Mouse (Mus musculus): ENCODE data around the gene Setd1b. TPM values are rescaled to one million over a fixed set of nuclear protein-coding genes. Genes with fewer than 3 reads are reported as not detected.

Gene Setd1b
- total and polyA plus RNA-seq, 3 experiments = 0.50 to 9.1 (median 2.3) TPM

DNA sequence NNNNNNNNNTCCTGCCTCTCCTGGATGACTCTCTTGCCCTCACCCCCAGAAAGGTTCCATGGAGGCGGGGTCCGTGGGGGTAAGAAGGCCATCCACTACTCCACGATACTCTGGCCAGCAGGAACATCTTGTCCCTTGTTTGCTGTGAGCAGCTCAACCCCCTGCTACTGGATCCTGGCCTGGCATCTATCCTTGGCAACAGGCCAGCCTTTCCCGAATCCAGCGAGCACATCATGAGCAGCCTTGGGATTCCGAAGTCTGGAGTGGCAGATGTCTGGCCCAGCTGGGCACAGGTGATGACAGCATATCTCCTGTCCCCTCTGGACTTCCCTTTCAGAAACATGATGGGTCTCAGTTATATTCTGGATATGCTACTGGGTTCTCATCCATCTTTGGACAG, 44.0 kb downstream of the Setd1b start:
- Histone ChIP-seq H3K27ac (ENCODE audit: insufficient read depth, low read depth) (no peak overlapping the region), H3K4me3 (replicated peaks in 1 of 3; ENCODE audit: low read depth in 2 of 3, low read length in 2 of 3, poor library complexity in 1 of 3) (no peak overlapping the region), H3K9me3 (replicated peaks; ENCODE audit: low read length) (no peaks in the 10 kb centered on the region), H3K4me2 (ENCODE audit: insufficient read depth, low read depth, poor library complexity, severe bottlenecking) (no peak overlapping the region), H3K9ac (ENCODE audit: insufficient read depth, low read depth) (no peak overlapping the region), H3K36me3 (replicated peaks in 1 of 2; ENCODE audit: control insufficient read depth in 1 of 2, insufficient read depth in 1 of 2, low read length in 1 of 2) (no peaks in the 10 kb centered on the region), H3K79me2 (replicated peaks; ENCODE audit: control insufficient read depth, extremely low read depth, insufficient read depth, poor library complexity, severe bottlenecking) (no peaks in the 10 kb centered on the region), H3K27me3 (replicated peaks) (peaks cover 6% of the 10 kb centered on the region), H3K4me1 (ENCODE audit: control insufficient read depth in 1 of 2, insufficient read depth in 2 of 2) (peaks cover 0 to 9% of the 10 kb centered on the region in 2 experiments; a peak in 2 of 4 replicates)
- in situ Hi-C loops (cut with MboI; ENCODE audit: low pct_ligation_motif_present, low pct_unique_long_range_greater_than_20kb, low sequenced_read_pairs) (no loop called here), dilution Hi-C loops (cut with MboI; ENCODE audit: extremely low pct_ligation_motif_present, extremely low pct_unique_long_range_greater_than_20kb, low sequenced_read_pairs) (no loop called here)
- no peak for DNase-seq (ENCODE audit: extremely low read depth)
- TF ChIP-seq CHD1 (IDR thresholded peaks at IDR 0.05; ENCODE audit: low read depth, low read length) (no peak), RAD21 (IDR thresholded peaks at IDR 0.05; ENCODE audit: low read depth, low read length) (no peak), ZNF384 (IDR thresholded peaks at IDR 0.05; ENCODE audit: low read depth, low read length) (no peak), SMC3 (IDR thresholded peaks at IDR 0.05; ENCODE audit: low read depth, low read length) (no peak), ETS1 (conservative IDR thresholded peaks at IDR 0.05; ENCODE audit: low read depth, low read length) (no peak), E2F4 (IDR thresholded peaks at IDR 0.05; ENCODE audit: insufficient replicate concordance, low read depth, low read length) (no peak), ZC3H11A (IDR thresholded peaks at IDR 0.05; ENCODE audit: low read depth, low read length) (no peak)

DNA sequence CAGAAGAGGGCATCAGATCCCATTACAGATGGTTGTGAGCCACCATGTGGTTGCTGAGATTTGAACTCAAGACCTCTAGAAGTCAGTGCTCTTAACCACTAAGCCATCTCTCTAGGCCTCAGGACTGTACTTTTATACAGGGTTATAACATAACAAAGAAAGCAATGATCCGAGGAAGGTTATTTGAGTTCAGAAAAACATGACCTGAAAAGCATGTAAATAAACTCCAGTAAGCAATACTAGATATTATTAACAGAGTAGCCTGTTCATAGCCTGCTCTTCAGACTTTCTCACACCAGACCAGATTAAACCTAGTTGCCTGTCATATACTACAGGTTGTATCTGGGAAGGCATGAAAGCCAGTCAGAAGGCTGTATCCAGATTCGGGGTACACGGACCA, 45.3 kb downstream of the Setd1b start:
- Histone ChIP-seq H3K79me2 (replicated peaks; ENCODE audit: control insufficient read depth, extremely low read depth, insufficient read depth, poor library complexity, severe bottlenecking) (no peaks in the 10 kb centered on the region), H3K9me3 (replicated peaks; ENCODE audit: low read length) (no peaks in the 10 kb centered on the region), H3K4me2 (ENCODE audit: insufficient read depth, low read depth, poor library complexity, severe bottlenecking) (no peak overlapping the region), H3K36me3 (replicated peaks in 1 of 2; ENCODE audit: control insufficient read depth in 1 of 2, insufficient read depth in 1 of 2, low read length in 1 of 2) (no peaks in the 10 kb centered on the region), H3K27ac (ENCODE audit: insufficient read depth, low read depth) (no peak overlapping the region), H3K9ac (ENCODE audit: insufficient read depth, low read depth) (no peak overlapping the region), H3K27me3 (replicated peaks) (peaks cover 9% of the 10 kb centered on the region), H3K4me3 (replicated peaks in 1 of 3; ENCODE audit: low read depth in 2 of 3, low read length in 2 of 3, poor library complexity in 1 of 3) (no peak overlapping the region), H3K4me1 (ENCODE audit: control insufficient read depth in 1 of 2, insufficient read depth in 2 of 2) (no peaks in the 10 kb centered on the region)
- in situ Hi-C loops (cut with MboI; ENCODE audit: low pct_ligation_motif_present, low pct_unique_long_range_greater_than_20kb, low sequenced_read_pairs) (no loop called here), dilution Hi-C loops (cut with MboI; ENCODE audit: extremely low pct_ligation_motif_present, extremely low pct_unique_long_range_greater_than_20kb, low sequenced_read_pairs) (no loop called here)
- TF ChIP-seq IRF4 (IDR thresholded peaks at IDR 0.05; ENCODE audit: low read depth, low read length) (no peak), BHLHE40 (IDR thresholded peaks at IDR 0.05; ENCODE audit: low read depth, low read length) (no peak), POLR2AphosphoS2 (IDR thresholded peaks at IDR 0.05; ENCODE audit: low read depth, low read length) (no peak), ZNF384 (IDR thresholded peaks at IDR 0.05; ENCODE audit: low read depth, low read length) (no peak), JUND (conservative IDR thresholded peaks at IDR 0.05; ENCODE audit: low read depth, low read length) (no peak), KAT2A (IDR thresholded peaks at IDR 0.05; ENCODE audit: insufficient replicate concordance, low read length) (no peak), PAX5 (IDR thresholded peaks at IDR 0.05; ENCODE audit: low read length) (no peak), MAFK (IDR thresholded peaks at IDR 0.05; ENCODE audit: insufficient replicate concordance, low read length) (no peak), SIN3A (IDR thresholded peaks at IDR 0.05; ENCODE audit: low read length) (no peak), MAZ (IDR thresholded peaks at IDR 0.05; ENCODE audit: low read depth, low read length) (no peak), ZMIZ1 (IDR thresholded peaks at IDR 0.05; ENCODE audit: low read depth, low read length) (no peak), USF1 (IDR thresholded peaks at IDR 0.05; ENCODE audit: low read depth, low read length) (no peak), NRF1 (IDR thresholded peaks at IDR 0.05; ENCODE audit: low read depth, low read length) (no peak), RAD21 (IDR thresholded peaks at IDR 0.05; ENCODE audit: low read depth, low read length) (no peak), TBP (conservative IDR thresholded peaks at IDR 0.05; ENCODE audit: low read depth, low read length) (no peak)
- DNase-seq (ENCODE audit: extremely low read depth) = no peak
